Mouse (Mus musculus) MEL (cell line): ENCODE measurements around the gene Gm13697. TPM values are rescaled to one million over a fixed set of nuclear protein-coding genes. Genes with fewer than 3 reads are reported as not detected.
"Not testable (repeated sequence)": the region's sequence is repeated elsewhere in the genome, so short reads cannot be mapped to it uniquely, and the experiment has no call there.

Experiments
- DNase-seq: peaks from one replicate; pipeline ENCODE4 v3.0.0; 2011; ENCODE audit warnings: low read depth, low spot score
- H3K27ac ChIP-seq: 2 replicates; pipeline ENCODE4 v1.5.1; 2012; ENCODE audit warnings: low read depth, mild to moderate bottlenecking, control low read depth, low read length, moderate library complexity; ENCODE audit not compliant: control insufficient read depth
- H3K27me3 ChIP-seq, 2 experiments: fragments of 150-350 bp in 1 of 2; sonication (generic) in 1 of 2; 2 replicates each; pipeline ENCODE4 v1.6.1; 2012; ENCODE audit warnings: low read length in 2 of 2, mild to moderate bottlenecking in 2 of 2, improper control_type of control experiment in 1 of 2, moderate library complexity in 1 of 2; ENCODE audit not compliant: insufficient read depth in 2 of 2, control insufficient read depth in 1 of 2
- H3K36me3 ChIP-seq, 2 experiments: 2 replicates each; pipeline ENCODE4 v1.6.1; 2012 to 2014; ENCODE audit warnings: low read length in 2 of 2, improper control_type of control experiment in 1 of 2, inconsistent platforms in 1 of 2, mild to moderate bottlenecking in 1 of 2; ENCODE audit not compliant: insufficient read depth in 2 of 2, control insufficient read depth in 1 of 2
- H3K4me1 ChIP-seq, 2 experiments: fragments of 150-350 bp in 1 of 2; sonication (generic) in 1 of 2; 2 replicates each; pipeline ENCODE4 v1.6.1; 2012; ENCODE audit warnings: low read length in 2 of 2, improper control_type of control experiment in 1 of 2, mild to moderate bottlenecking in 1 of 2; ENCODE audit not compliant: insufficient read depth in 2 of 2, control insufficient read depth in 1 of 2
- H3K4me3 ChIP-seq, 2 experiments: fragments of 150-350 bp in 1 of 2; sonication (generic) in 1 of 2; 2 replicates each; pipeline ENCODE4 v1.5.1; 2012; ENCODE audit warnings: low read depth in 2 of 2, low read length in 2 of 2, mild to moderate bottlenecking in 2 of 2, moderate library complexity in 2 of 2, control low read depth in 1 of 2, improper control_type of control experiment in 1 of 2; ENCODE audit not compliant: control insufficient read depth in 1 of 2, insufficient read depth in 1 of 2
- H3K79me2 ChIP-seq: 2 replicates; pipeline ENCODE4 v1.6.1; 2012; ENCODE audit warnings: mild to moderate bottlenecking, low read length, moderate library complexity; ENCODE audit not compliant: control insufficient read depth, poor library complexity, insufficient read depth
- H3K9ac ChIP-seq: 2 replicates; pipeline ENCODE4 v1.6.1; 2012; ENCODE audit warnings: low read depth, mild to moderate bottlenecking, control low read depth, low read length, moderate library complexity; ENCODE audit not compliant: control insufficient read depth, poor library complexity, severe bottlenecking
- H3K9me3 ChIP-seq: fragments of 150-350 bp; sonication (generic); replicated peaks from 2 replicates; pipeline ENCODE4 v1.6.1; 2012; ENCODE audit warnings: mild to moderate bottlenecking, low read length, improper control_type of control experiment, moderate library complexity; ENCODE audit not compliant: insufficient read depth
- CHD1 ChIP-seq: IDR thresholded peaks from 2 replicates; pipeline ENCODE4 v1.6.1; 2012; ENCODE audit warnings: low read depth, mild to moderate bottlenecking, inconsistent platforms, low read length, improper control_type of control experiment
- ETS1 ChIP-seq: IDR thresholded peaks from 2 replicates; pipeline ENCODE4 v1.6.1; 2012; ENCODE audit warnings: low read depth, mild to moderate bottlenecking, inconsistent platforms, low read length, improper control_type of control experiment, moderate library complexity
- MAZ ChIP-seq: IDR thresholded peaks from 2 replicates; pipeline ENCODE4 v1.6.1; 2012; ENCODE audit warnings: low read depth, mild to moderate bottlenecking, inconsistent platforms, low read length, improper control_type of control experiment
- MEF2A ChIP-seq: IDR thresholded peaks from 2 replicates; pipeline ENCODE4 v1.6.1; 2014; ENCODE audit warnings: low read depth, mild to moderate bottlenecking, inconsistent platforms, low read length, improper control_type of control experiment; ENCODE audit not compliant: poor library complexity, insufficient replicate concordance, severe bottlenecking; ENCODE audit errors: extremely low read depth
- MXI1 ChIP-seq: IDR thresholded peaks from 2 replicates; pipeline ENCODE4 v1.6.1; 2011; ENCODE audit warnings: mild to moderate bottlenecking, low read depth, low read length, improper control_type of control experiment
- RAD21 ChIP-seq: IDR thresholded peaks from 2 replicates; pipeline ENCODE4 v1.6.1; 2011; ENCODE audit warnings: mild to moderate bottlenecking, low read depth, low read length, improper control_type of control experiment
- TBP ChIP-seq: IDR thresholded peaks from 2 replicates; pipeline ENCODE4 v1.8.0; 2011; ENCODE audit warnings: low read depth, low read length, improper control_type of control experiment
- ZNF384 ChIP-seq: IDR thresholded peaks from 2 replicates; pipeline ENCODE4 v1.6.1; 2012; ENCODE audit warnings: low read depth, mild to moderate bottlenecking, inconsistent platforms, low read length, improper control_type of control experiment
- polyA plus RNA-seq, 2 experiments: library from polyadenylated mRNA; stranded (reverse) in 1 of 2; unstranded in 1 of 2; fragments of >175 nt in 1 of 2; fragments of >200 nt in 1 of 2; gene quantifications; 2 replicates each; pipeline versions ENCODE4 v1.2.1 to v1.2.4; 2012; ENCODE audit warnings: low replicate concordance in 2 of 2, low read depth in 1 of 2; ENCODE audit not compliant: insufficient read length in 2 of 2, insufficient read depth in 1 of 2, missing spikeins in 1 of 2
- total RNA-seq: library from RNA; depleted of rRNA; stranded (reverse); fragments of 300-350 nt; gene quantifications from 2 replicates; pipeline ENCODE4 v1.2.3, GENCODE M21; 2012

Gene Gm13697
- total and polyA plus RNA-seq, 3 experiments = 0.08 TPM; not detected in 1

- no peaks in the 10 kb centered on the region for H3K36me3 ChIP-seq
- H3K4me3 ChIP-seq = no peak overlapping the region
- no peak overlapping the region for H3K9ac ChIP-seq
- no peaks in the 10 kb centered on the region for H3K9me3 ChIP-seq
- peaks cover 0 to 2% of the 10 kb centered on the region in 2 experiments; a peak in 1 of 4 replicates for H3K27me3 ChIP-seq
- H3K27ac ChIP-seq = no peak overlapping the region
- DNase-seq = no peak
- no peaks in the 10 kb centered on the region for H3K79me2 ChIP-seq
- H3K4me1 ChIP-seq = no peaks in the 10 kb centered on the region
- TF ChIP-seq MEF2A (no peak), CHD1 (no peak), RAD21 (no peak), ZNF384 (no peak), MXI1 (no peak), TBP (no peak), MAZ (no peak)
Observed at GRCm38 (mm10) chr2:84014572-84014971, 30.0 kb downstream of the Gm13697 start.

- H3K27me3 ChIP-seq, H3K79me2 ChIP-seq, H3K4me3 ChIP-seq, H3K36me3 ChIP-seq, H3K9me3 ChIP-seq, H3K27ac ChIP-seq, DNase-seq, H3K4me1 ChIP-seq, H3K9ac ChIP-seq: not testable (repeated sequence)
Observed at GRCm38 (mm10) chr2:84016291-84016690, 31.7 kb downstream of the Gm13697 start.

GRCm38 (mm10) chr2:84018330-84018729, 33.8 kb downstream of the Gm13697 start:
- Histone ChIP-seq H3K4me3 (no peak overlapping the region), H3K79me2 (no peaks in the 10 kb centered on the region), H3K36me3 (no peaks in the 10 kb centered on the region), H3K4me1 (no peaks in the 10 kb centered on the region), H3K27ac (no peak overlapping the region), H3K9me3 (no peaks in the 10 kb centered on the region), H3K27me3 (no peaks in the 10 kb centered on the region; a peak in 1 of 4 replicates), H3K9ac (no peak overlapping the region)
- peak; percentile 38 for DNase-seq
- TF ChIP-seq ETS1 = no peak
